Mouse (Mus musculus) right cerebral cortex, adult 18-20 months (tissue): ENCODE results near the gene Gm9918.

Experiments
- DNase-seq: peaks from one replicate; pipeline ENCODE4 v3.0.0; 2022; ENCODE audit warnings: mixed read lengths

Gene Gm9918

GRCm38 (mm10) chr15:102279092-102279782, 8.9 kb downstream of the Gm9918 start, which contains the start of gene Mfsd5:
Gene Mfsd5, plus strand, starts transcription at chr15:102279454.
- DNase-seq = peak; percentile 89

GRCm38 (mm10) chr15:102279783-102280520, 9.6 kb downstream of the Gm9918 start:
- DNase-seq = no peak

- no peak for DNase-seq
Observed at GRCm38 (mm10) chr15:102280623-102281022, 10.3 kb downstream of the Gm9918 start.

- no peak for DNase-seq
Observed at GRCm38 (mm10) chr15:102282463-102283292, 12.3 kb downstream of the Gm9918 start.

- DNase-seq = no peak
Observed at GRCm38 (mm10) chr15:102283648-102284047, 13.3 kb downstream of the Gm9918 start.

- peak; percentile 39 for DNase-seq
Observed at GRCm38 (mm10) chr15:102287395-102287794, 17.0 kb downstream of the Gm9918 start.

- DNase-seq = peak; percentile 94
Observed at GRCm38 (mm10) chr15:102295633-102296367, 25.4 kb downstream of the Gm9918 start, which contains the start of gene Espl1. Gene Espl1, plus strand, starts transcription at chr15:102296266.

GRCm38 (mm10) chr15:102296368-102297006, 26.1 kb downstream of the Gm9918 start:
- no peak for DNase-seq

- no peak for DNase-seq
Observed at GRCm38 (mm10) chr15:102302542-102302941, 32.2 kb downstream of the Gm9918 start.

GRCm38 (mm10) chr15:102308717-102309116, 38.4 kb downstream of the Gm9918 start:
- no peak for DNase-seq

- no peak for DNase-seq
Observed at GRCm38 (mm10) chr15:102310074-102310845, 39.9 kb downstream of the Gm9918 start.

GRCm38 (mm10) chr15:102311489-102311888, 41.1 kb downstream of the Gm9918 start:
- DNase-seq = no peak

GRCm38 (mm10) chr15:102315292-102315691, 44.9 kb downstream of the Gm9918 start:
- DNase-seq = peak; percentile 18

- peak; percentile 63 for DNase-seq
Observed at GRCm38 (mm10) chr15:102316263-102316662, 45.9 kb downstream of the Gm9918 start.
